Mouse (Mus musculus) lung, embryonic 16.5 days (tissue): ENCODE measurements around the gene Olfr961. TPM values are rescaled to one million over a fixed set of nuclear protein-coding genes. Genes with fewer than 3 reads are reported as not detected.
A peak's percentile ranks its signal among the peaks of the same experiment; 100 is the strongest.

Experiments
- ATAC-seq: fragments of 200-750 bp; cut with Nextera tagmentation; 2 replicates; pipeline ENCODE4 v1.8.0; 2017; ENCODE audit warnings: low read depth, mild to moderate bottlenecking, moderate library complexity
- H3K27ac ChIP-seq: fragments of 300-500 bp; sonication (generic); 2 replicates; pipeline ENCODE4 v1.5.1; 2014; ENCODE audit warnings: mild to moderate bottlenecking, control low read depth, low read length
- H3K27me3 ChIP-seq: fragments of 300-500 bp; sonication (generic); 2 replicates; pipeline ENCODE4 v1.6.1; 2014; ENCODE audit warnings: low read depth, low read length, mixed read lengths; ENCODE audit not compliant: control insufficient read depth, insufficient read depth
- H3K36me3 ChIP-seq: fragments of 300-500 bp; sonication (generic); 2 replicates; pipeline ENCODE4 v1.6.1; 2014; ENCODE audit warnings: low read length; ENCODE audit not compliant: control insufficient read depth, insufficient read depth
- H3K4me1 ChIP-seq: fragments of 300-500 bp; sonication (generic); replicated peaks from 2 replicates; pipeline ENCODE4 v1.6.1; 2014; ENCODE audit warnings: low read length, mixed read lengths; ENCODE audit not compliant: control insufficient read depth, insufficient read depth
- H3K4me2 ChIP-seq: fragments of 300-500 bp; sonication (generic); 2 replicates; pipeline ENCODE4 v1.6.1; 2014; ENCODE audit warnings: low read depth, low read length, control low read depth
- H3K4me3 ChIP-seq: fragments of 300-500 bp; sonication (generic); 2 replicates; pipeline ENCODE4 v1.5.1; 2014; ENCODE audit warnings: mild to moderate bottlenecking, low read length, control low read depth
- H3K9ac ChIP-seq: fragments of 300-500 bp; sonication (generic); 2 replicates; pipeline ENCODE4 v1.6.1; 2014; ENCODE audit warnings: low read length, control low read depth
- H3K9me3 ChIP-seq: fragments of 300-500 bp; sonication (generic); 2 replicates; pipeline ENCODE4 v1.6.1; 2016; ENCODE audit warnings: low read length; ENCODE audit not compliant: control insufficient read depth
- WGBS: fragments of 180-500 bp; shearing (Covaris S2); extraction: QIAGEN DNeasy Blood & Tissue Kit; methylation state at CpG from one replicate; pipeline ENCODE4 v1.1.7; 2014; 5-methylcytosine and 5-hydroxymethylcytosine counted together
- polyA plus RNA-seq: library from polyadenylated mRNA; unstranded; fragments of >200 nt; fragmentation: Nextera tagmentation; extraction: Ambion mirVana; gene quantifications from 2 replicates; pipeline ENCODE4 v1.2.1, GENCODE M21; 2015

Gene Olfr961
- polyA plus RNA-seq = not detected in 2 replicates

DNA sequence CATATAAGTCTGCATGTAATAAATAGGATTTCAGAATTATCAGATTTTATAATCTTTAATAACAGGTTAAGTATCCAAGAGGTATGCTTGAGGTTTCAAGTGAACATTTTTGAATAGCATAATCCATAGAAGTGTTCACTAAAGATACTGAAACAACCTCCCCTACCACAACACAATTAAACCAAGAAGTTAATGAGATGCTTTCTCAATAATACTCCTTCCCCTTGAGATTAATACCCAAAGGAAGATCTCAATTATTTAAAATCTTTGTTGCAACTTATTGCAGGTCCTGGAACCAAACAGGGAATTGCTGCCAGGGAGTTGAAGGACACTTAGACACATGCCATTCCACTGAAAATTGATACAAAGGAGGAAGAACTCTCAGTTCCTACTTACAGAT, at the start of gene Olfr961:
Olfr961 (plus strand) TSS at position 301 of the 400 bp plus-strand sequence.
- ATAC-seq = no peak
- Histone ChIP-seq H3K4me1 (no peaks in the 10 kb centered on the region), H3K36me3 (no peaks in the 10 kb centered on the region), H3K27ac (no peak within 1 kb of the TSS), H3K9me3 (no peaks in the 10 kb centered on the region), H3K4me3 (no peak within 1 kb of the TSS), H3K27me3 (no peaks in the 10 kb centered on the region), H3K4me2 (no peak within 1 kb of the TSS), H3K9ac (no peak within 1 kb of the TSS)

DNA sequence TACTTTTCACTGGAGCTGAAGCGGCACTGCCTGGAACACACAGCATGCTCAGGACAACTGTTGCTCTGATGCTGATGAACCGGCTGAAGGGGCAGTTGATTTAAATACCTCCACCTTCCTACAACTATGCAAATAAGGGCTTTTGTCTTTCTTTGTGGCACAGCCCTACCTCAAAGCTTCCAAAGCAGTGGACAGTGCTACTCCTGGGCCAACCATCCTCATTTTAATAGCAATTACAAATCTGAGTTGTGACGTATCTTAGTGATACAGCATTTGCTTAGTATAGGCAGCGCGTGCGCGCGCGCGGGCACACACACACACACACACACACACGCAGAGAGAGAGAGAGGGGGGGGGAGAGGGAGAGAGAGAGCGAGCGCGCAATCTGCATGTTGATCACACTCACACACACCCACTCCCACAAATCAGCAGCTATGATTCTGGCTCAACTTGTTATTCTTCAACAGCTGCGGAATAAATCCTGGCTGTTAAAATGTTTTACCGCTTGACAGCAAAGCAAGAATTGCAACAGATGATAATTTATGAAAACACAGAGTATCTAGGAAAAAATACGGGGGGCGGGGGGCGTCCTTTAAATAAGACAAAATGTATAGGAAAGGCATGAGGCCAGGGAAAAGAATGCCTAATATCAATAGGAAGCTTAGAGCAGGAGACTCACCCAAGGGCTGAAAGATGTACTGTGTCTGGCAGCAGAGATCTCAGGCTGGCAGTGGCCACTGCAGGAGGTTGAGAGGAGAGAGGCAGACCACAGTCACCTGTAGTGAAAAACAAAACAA, 42.2 kb upstream of the Olfr961 start:
- no peaks in the 10 kb centered on the region for H3K27me3 ChIP-seq
- ATAC-seq = peak; percentile 66
- H3K4me2 ChIP-seq = peak overlapping the region; percentile 54
- no peaks in the 10 kb centered on the region for H3K9me3 ChIP-seq
- peak overlapping the region; percentile 24; the same call in 1 of the 2 replicates for H3K9ac ChIP-seq
- no peaks in the 10 kb centered on the region for H3K4me1 ChIP-seq
- H3K4me3 ChIP-seq = peak overlapping the region; percentile 41
- WGBS = under 1% methylated on average over 19 of the region's 19 CpGs
- H3K36me3 ChIP-seq = no peaks in the 10 kb centered on the region
- no peak overlapping the region for H3K27ac ChIP-seq

DNA sequence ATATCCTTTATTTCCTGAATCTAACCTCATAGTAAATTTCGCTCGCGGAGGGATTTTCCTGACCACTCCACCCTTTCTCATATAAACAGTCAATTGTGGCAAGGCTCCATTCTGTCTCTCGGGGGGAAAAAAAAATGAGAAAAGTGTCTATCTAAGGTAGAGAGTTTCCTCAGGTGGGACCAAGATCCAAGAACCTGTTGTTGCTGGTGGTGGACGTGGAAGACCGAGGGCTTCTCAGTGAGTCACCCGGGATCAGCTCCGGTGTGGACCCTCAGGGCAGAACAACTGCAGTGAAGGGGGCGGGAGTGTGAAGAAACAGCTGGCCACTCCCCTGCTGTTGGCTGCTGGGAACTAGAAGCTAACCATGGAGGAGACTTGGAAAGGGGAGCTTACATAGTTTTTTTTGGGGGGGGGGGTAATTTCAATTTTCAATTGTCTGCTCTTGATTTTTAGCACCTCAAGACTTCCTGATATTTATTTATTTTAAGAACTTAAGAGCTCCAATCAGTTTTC, 41.5 kb upstream of the Olfr961 start:
- no peak overlapping the region for H3K9ac ChIP-seq
- H3K36me3 ChIP-seq = no peaks in the 10 kb centered on the region
- WGBS = under 1% methylated on average over 9 of the region's 9 CpGs
- peak overlapping the region; percentile 41 for H3K4me3 ChIP-seq
- no peaks in the 10 kb centered on the region for H3K27me3 ChIP-seq
- no peaks in the 10 kb centered on the region for H3K4me1 ChIP-seq
- peak; percentile 74 for ATAC-seq
- H3K9me3 ChIP-seq = no peaks in the 10 kb centered on the region
- peak overlapping the region; percentile 54 for H3K4me2 ChIP-seq
- no peak overlapping the region for H3K27ac ChIP-seq

DNA sequence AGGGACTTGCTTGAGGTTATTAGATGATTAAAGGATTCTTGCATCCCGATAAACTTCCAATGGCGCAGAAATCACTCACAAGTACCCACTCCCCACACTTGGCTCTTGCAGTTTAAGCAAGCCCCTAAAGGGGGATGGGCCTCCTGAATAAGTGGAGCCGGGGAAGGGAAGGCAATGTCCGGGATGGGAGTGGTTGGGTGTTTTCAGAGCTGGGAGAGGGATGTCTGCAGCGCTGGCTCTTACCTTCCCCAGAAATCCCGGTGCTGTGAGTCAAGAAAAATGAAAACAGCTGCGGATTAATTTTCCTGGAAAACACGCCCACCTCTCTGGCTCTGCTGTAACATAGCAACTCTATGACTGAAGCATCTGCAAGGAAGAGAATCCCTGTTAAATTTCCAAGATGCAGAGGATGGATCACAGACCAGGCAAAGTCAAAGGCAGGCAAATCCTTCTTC, 40.9 kb upstream of the Olfr961 start, which contains the start of gene AW551984:
AW551984 (minus strand) TSS at position 405 of the 455 bp plus-strand sequence.
- Histone ChIP-seq H3K27ac (no peak within 1 kb of the TSS), H3K9ac (no peak within 1 kb of the TSS), H3K9me3 (no peaks in the 10 kb centered on the region), H3K27me3 (no peaks in the 10 kb centered on the region), H3K36me3 (no peaks in the 10 kb centered on the region), H3K4me1 (no peaks in the 10 kb centered on the region), H3K4me2 (peak within 1 kb of the TSS; percentile 54), H3K4me3 (peak within 1 kb of the TSS; percentile 41)
- 0 out of 2 replicates have a peak, but pooled peaks have one; percentile 28 for ATAC-seq
- under 1% methylated on average over 8 of the region's 8 CpGs for WGBS

DNA sequence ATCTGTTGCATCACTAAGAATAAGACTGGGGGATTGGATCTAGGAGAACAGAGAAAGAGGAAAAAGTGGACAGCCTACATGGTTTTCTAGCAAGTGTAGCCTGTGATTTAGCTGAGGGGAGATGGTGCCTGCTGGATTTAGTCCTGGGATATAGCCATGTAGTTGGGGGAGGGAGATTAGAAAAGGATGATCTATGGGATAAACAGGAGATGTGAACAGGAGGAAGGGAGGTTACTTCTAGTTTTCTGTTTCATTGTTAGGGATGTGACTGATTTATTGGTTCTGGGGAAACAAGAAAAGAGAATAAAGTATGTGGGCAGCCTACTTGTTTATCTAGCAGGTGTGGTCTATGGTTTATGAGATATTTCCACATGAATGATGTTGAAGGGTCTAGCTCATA, 36.4 kb upstream of the Olfr961 start:
- no peak overlapping the region for H3K27ac ChIP-seq
- no peaks in the 10 kb centered on the region for H3K36me3 ChIP-seq
- no peak overlapping the region for H3K4me2 ChIP-seq
- no peak overlapping the region for H3K4me3 ChIP-seq
- no peaks in the 10 kb centered on the region for H3K9me3 ChIP-seq
- H3K27me3 ChIP-seq = no peaks in the 10 kb centered on the region
- ATAC-seq = no peak
- H3K9ac ChIP-seq = no peak overlapping the region
- H3K4me1 ChIP-seq = no peaks in the 10 kb centered on the region

DNA sequence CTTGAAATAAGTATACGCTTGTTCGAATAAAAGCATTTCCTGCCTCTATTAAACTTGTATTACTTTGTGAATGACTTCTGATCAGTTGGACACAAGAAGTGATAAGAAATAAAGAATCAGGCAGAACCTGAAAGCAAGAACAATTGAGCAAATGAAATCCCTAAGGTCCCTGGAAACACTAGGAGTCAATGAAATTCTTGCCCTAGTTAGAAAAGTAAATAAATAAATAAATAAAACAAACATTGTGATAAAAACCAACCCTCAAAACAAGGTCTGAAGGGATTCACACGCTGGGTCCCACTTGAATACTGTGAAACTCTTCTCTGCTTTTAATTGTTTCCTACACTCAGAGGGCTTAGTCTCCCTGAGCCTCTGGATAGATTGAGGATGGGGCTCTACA, 34.5 kb upstream of the Olfr961 start, which contains the start of gene Olfr148:
Olfr148 (plus strand) TSS at position 301 of the 400 bp plus-strand sequence.
- H3K4me3 ChIP-seq = no peak within 1 kb of the TSS
- no peaks in the 10 kb centered on the region for H3K36me3 ChIP-seq
- no peaks in the 10 kb centered on the region for H3K4me1 ChIP-seq
- H3K9ac ChIP-seq = no peak within 1 kb of the TSS
- H3K27me3 ChIP-seq = no peaks in the 10 kb centered on the region
- no peak for ATAC-seq
- H3K27ac ChIP-seq = no peak within 1 kb of the TSS
- no peak within 1 kb of the TSS for H3K4me2 ChIP-seq
- H3K9me3 ChIP-seq = no peaks in the 10 kb centered on the region
- WGBS = 73% methylated on average over 3 of the region's 3 CpGs

DNA sequence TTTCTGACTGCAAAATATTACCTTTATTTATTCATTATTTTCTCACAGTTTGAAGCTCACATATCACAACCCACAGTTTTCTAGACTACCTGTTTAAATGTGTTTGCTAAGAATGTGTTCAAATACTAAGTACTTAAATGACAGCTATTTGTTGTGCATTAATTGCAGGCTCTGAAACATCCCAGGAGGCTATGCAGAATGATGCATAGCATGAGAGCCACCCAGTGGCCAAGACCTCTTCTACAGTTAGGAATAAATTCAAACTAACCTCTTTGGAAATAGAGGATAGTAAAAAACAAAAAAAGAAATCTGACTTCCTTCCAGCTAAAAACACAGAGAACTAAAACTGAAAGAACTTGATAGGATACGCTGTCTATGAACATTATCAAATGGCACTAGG, 32.9 kb upstream of the Olfr961 start:
- Histone ChIP-seq H3K9me3 (no peaks in the 10 kb centered on the region), H3K4me1 (no peaks in the 10 kb centered on the region), H3K27me3 (no peaks in the 10 kb centered on the region), H3K4me3 (no peak overlapping the region), H3K36me3 (no peaks in the 10 kb centered on the region), H3K4me2 (no peak overlapping the region), H3K9ac (no peak overlapping the region), H3K27ac (no peak overlapping the region)
- ATAC-seq = no peak
- 53% methylated on average over 1 of the region's 1 CpGs for WGBS

DNA sequence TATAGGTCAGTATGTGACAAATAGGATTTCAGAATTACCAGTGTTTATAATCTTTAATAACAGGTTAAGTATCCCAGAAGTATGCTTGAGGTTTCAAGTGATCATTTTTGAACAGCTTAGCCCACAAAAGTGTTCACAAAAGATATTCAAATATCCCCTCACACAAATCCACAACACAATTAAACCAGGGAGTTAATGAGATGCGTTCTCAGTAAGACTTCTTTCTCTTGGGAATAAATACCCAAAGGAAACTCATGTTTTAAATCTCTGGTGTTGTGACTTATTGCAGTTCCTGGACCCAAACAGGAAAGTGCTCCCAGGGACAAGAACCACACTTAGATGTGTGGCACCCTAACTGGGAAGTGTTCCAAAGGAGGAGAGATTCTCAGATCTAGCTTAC, 23.8 kb upstream of the Olfr961 start, which contains the start of gene Olfr960:
Olfr960 (plus strand) TSS at position 301 of the 400 bp plus-strand sequence.
- H3K9me3 ChIP-seq = no peaks in the 10 kb centered on the region
- H3K9ac ChIP-seq = no peak within 1 kb of the TSS
- H3K36me3 ChIP-seq = no peaks in the 10 kb centered on the region
- 69% methylated on average over 1 of the region's 1 CpGs for WGBS
- H3K27me3 ChIP-seq = no peaks in the 10 kb centered on the region
- H3K4me1 ChIP-seq = no peaks in the 10 kb centered on the region
- no peak within 1 kb of the TSS for H3K27ac ChIP-seq
- no peak for ATAC-seq
- H3K4me2 ChIP-seq = no peak within 1 kb of the TSS
- H3K4me3 ChIP-seq = no peak within 1 kb of the TSS

DNA sequence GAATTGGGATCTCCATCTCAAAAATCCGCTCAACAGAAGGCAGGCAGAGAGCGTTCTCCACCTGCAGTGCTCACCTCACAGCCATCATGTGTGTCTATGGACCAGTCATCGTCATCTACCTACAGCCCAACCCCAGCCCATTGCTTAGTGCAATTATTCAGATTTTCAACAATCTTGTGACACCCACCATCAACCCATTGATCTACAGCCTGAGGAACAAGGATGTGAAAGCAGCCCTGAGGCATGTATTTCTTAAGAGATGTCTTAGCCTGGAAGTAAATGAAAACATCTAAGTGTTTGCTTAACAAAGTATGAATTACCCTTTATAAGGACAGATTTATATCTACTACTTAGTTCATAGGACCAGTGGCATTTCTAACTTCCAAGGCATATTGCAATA, 21.1 kb upstream of the Olfr961 start:
- H3K4me3 ChIP-seq = no peak overlapping the region
- WGBS = 82% methylated on average over 3 of the region's 3 CpGs
- no peaks in the 10 kb centered on the region for H3K9me3 ChIP-seq
- no peak overlapping the region for H3K9ac ChIP-seq
- H3K36me3 ChIP-seq = no peaks in the 10 kb centered on the region
- no peak for ATAC-seq
- H3K27me3 ChIP-seq = no peaks in the 10 kb centered on the region
- no peak overlapping the region for H3K27ac ChIP-seq
- no peak overlapping the region for H3K4me2 ChIP-seq
- H3K4me1 ChIP-seq = no peaks in the 10 kb centered on the region
